In genomic region chr9:39746428-39746827, GRCm38 (mm10) we compare ENCODE assay signal across 22 mouse cellular contexts. TPM values are rescaled to one million over a fixed set of nuclear protein-coding genes. Genes with fewer than 3 reads are reported as not detected.
A peak's percentile ranks its signal among the peaks of the same experiment; 100 is the strongest.
DNase-seq lines count a peak whose midpoint lies in the region.
"Had no signal": no experiment of that assay in that cellular context is flagged by ENCODE, and none has a peak within 500 bp of the region (broad histone marks: within the 10 kb centered on the region; RNA-seq: fewer than 3 reads in every experiment).

No protein-coding gene starts in this region.

- DNase-seq in layer of hippocampus, adult 18-20 months (ENCODE audit: low spot score in 2 of 2): peak; percentile 1 to 60
- no peak for DNase-seq in layer of hippocampus, adult 11-12 months (ENCODE audit: low spot score)
- DNase-seq in layer of hippocampus, adult 9-11 months: peak; percentile 6
- no peak for DNase-seq in layer of hippocampus, postnatal 25 days (ENCODE audit: extremely low spot score in 1 of 2, low spot score in 1 of 2)
- DNase-seq in right cerebral cortex, postnatal 25 days: peak; percentile 6
- no peak for DNase-seq in right cerebral cortex, postnatal 14 days
- peak; percentile 71 for DNase-seq in telencephalon, adult 2 months (ENCODE audit: low read depth, low spot score)
- DNase-seq in cerebellum, postnatal 25 days: no peak
- DNase-seq: adrenal gland, adult 2 months; adrenal gland, postnatal 14 days; cerebellum, adult 11-12 months; cerebellum, adult 8-10 months; cerebellum, postnatal 10 days; forebrain, postnatal 0 days; gastrocnemius, postnatal 25 days; heart, adult 18-20 months; heart, postnatal 14 days; heart, postnatal 4 days had no signal

RNA-seq across cellular contexts. Expression of gene Olfr967, which starts 0.4 kb away (rescaled TPM):
- not detected for total RNA-seq in layer of hippocampus, adult 18-20 months (2021)
- total RNA-seq in layer of hippocampus, postnatal 25 days (2021): not detected
- total RNA-seq: adrenal gland, adult 2 months; adrenal gland, postnatal 14 days; adrenal gland, postnatal 4 days; forebrain, postnatal 0 days; gastrocnemius, adult 8-10 months; gastrocnemius, postnatal 25 days; heart, adult 18-20 months; heart, postnatal 14 days; heart, postnatal 4 days; hindbrain, postnatal 0 days; MEL had no signal

RNA-seq across cellular contexts. Expression of gene Olfr150, which starts 15.7 kb away (rescaled TPM):
- total RNA-seq in layer of hippocampus, adult 18-20 months (2021): not detected
- not detected for total RNA-seq in layer of hippocampus, postnatal 25 days (2021)
- total RNA-seq: adrenal gland, adult 2 months; adrenal gland, postnatal 14 days; adrenal gland, postnatal 4 days; forebrain, postnatal 0 days; gastrocnemius, adult 8-10 months; gastrocnemius, postnatal 25 days; heart, adult 18-20 months; heart, postnatal 14 days; heart, postnatal 4 days; hindbrain, postnatal 0 days; MEL had no signal

RNA-seq across cellular contexts. Expression of gene Olfr965, which starts 35.3 kb away (rescaled TPM):
- total RNA-seq in layer of hippocampus, adult 18-20 months (2021): not detected
- total RNA-seq in layer of hippocampus, postnatal 25 days (2021): not detected
- total RNA-seq: adrenal gland, adult 2 months; adrenal gland, postnatal 14 days; adrenal gland, postnatal 4 days; forebrain, postnatal 0 days; gastrocnemius, adult 8-10 months; gastrocnemius, postnatal 25 days; heart, adult 18-20 months; heart, postnatal 14 days; heart, postnatal 4 days; hindbrain, postnatal 0 days; MEL had no signal

RNA-seq across cellular contexts. Expression of gene Olfr968, which starts 36.6 kb away (rescaled TPM):
- not detected for total RNA-seq in layer of hippocampus, adult 18-20 months (2021)
- total RNA-seq in layer of hippocampus, postnatal 25 days (2021): not detected
- total RNA-seq: adrenal gland, adult 2 months; adrenal gland, postnatal 14 days; adrenal gland, postnatal 4 days; forebrain, postnatal 0 days; gastrocnemius, adult 8-10 months; gastrocnemius, postnatal 25 days; heart, adult 18-20 months; heart, postnatal 14 days; heart, postnatal 4 days; hindbrain, postnatal 0 days; MEL had no signal

RNA-seq across cellular contexts. Expression of gene Olfr149, which starts 39.5 kb away (rescaled TPM):
- total RNA-seq in layer of hippocampus, adult 18-20 months (2021): not detected
- not detected for total RNA-seq in layer of hippocampus, postnatal 25 days (2021)
- total RNA-seq: adrenal gland, adult 2 months; adrenal gland, postnatal 14 days; adrenal gland, postnatal 4 days; forebrain, postnatal 0 days; gastrocnemius, adult 8-10 months; gastrocnemius, postnatal 25 days; heart, adult 18-20 months; heart, postnatal 14 days; heart, postnatal 4 days; hindbrain, postnatal 0 days; MEL had no signal

Comparison
In these comparisons a context has a peak if more than half of its experiments do, and no peak if none do; other contexts are left out.
1. DNase-seq: peak in layer of hippocampus, adult 18-20 months (2 of 2), layer of hippocampus, adult 9-11 months (single experiment), right cerebral cortex, postnatal 25 days (single experiment) and telencephalon, adult 2 months (single experiment); none in layer of hippocampus, adult 11-12 months (single experiment), layer of hippocampus, postnatal 25 days (0 of 2), right cerebral cortex, postnatal 14 days (single experiment) and cerebellum, postnatal 25 days (0 of 2).